Mouse (Mus musculus) heart, postnatal 10 days (tissue): ENCODE results near the gene Igsf21. TPM values are rescaled to one million over a fixed set of nuclear protein-coding genes. Genes with fewer than 3 reads are reported as not detected.

Source experiments
- DNase-seq, 2 experiments: peaks; one replicate each; pipeline ENCODE4 v3.0.0; 2021
- intact Hi-C: fragments of 180-260 bp; cut with DNase I; formaldehyde crosslinking; loops from one replicate; pipeline ENCODE4 v1.15.1; 2025
- total RNA-seq, 2 experiments: library from RNA; stranded (reverse); gene quantifications; 2 replicates each; pipeline ENCODE4 v1.2.3; 2021

The Igsf21 gene
- total RNA-seq, 2 experiments from 2014 or later: 0.25 to 1.0 TPM

DNA sequence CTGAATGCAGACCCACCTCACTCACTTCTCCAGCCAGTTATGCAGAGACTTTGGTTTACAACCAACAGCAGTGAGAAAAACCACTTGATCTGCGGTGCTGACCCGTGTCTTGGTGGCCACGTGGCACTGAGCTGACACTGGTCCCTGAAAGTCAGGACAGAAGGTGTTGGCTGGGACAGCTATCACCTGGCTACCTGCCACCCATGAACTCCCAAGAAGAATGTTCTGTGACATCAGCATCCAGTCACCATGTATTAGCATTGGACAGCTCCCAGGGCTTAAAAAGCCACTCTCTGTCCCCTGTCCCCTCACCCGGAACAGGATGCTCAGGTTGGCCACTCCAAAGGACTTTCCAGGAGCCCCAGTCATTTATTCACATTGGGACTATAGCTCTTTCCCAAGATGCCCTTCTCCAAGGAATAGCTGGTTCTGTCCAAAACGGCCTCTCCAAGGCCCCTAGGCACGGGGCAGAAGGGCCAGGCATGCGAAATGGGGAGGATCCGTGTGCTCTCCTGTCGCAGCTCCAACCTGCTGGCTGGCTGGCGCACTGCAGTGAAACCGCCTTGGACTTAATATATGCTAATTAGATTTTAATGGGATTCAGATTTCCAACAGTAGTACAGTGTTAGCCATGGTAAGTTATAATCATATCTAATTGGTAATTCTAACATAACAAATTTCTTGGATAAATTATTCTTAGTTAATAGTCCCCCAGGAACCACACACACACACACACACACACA, 235.7 kb downstream of the Igsf21 start:
- intact Hi-C loops: no loop called here
- DNase-seq: no peak

DNA sequence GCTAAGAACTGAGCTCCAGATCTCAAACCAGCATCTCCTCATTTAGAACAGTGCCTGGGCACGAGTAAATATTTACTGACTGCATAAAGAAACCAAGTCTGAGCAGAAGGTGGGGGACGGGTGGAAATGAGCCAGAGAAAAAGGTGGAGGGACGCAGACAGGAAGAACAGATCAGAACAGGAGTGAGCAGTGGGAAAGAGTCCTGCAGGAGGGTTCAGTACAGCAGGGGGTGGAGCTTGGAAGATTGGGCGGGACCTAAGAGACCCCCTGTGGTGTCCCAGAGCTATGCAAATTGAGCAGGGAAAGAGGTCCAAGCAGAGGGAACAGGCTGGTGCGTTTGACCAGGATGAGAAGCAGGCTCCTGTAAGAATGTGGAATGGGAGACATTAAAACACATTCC, 241.7 kb downstream of the Igsf21 start:
- DNase-seq: no peak
- intact Hi-C loops: no loop called here

DNA sequence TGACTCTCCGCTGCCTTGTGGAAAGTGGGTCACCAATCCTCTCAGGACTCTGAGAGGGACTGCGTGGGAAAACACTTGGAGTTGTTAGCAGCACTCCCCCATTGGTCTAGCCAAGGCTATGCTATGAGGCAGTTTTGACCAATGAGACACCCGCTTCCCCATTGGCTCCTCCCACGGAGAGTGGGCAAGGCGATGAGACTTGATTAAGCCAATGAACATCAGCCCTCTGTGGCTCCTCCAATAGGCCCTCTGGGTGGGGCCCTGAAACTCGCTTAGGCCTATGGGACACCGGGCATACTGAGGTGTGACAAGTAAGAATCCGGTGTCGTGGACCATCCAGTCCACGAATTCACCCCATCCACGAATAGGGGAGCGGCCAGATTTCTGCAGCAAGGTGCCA, 242.4 kb downstream of the Igsf21 start:
- no peak for DNase-seq
- intact Hi-C loops: no loop called here

DNA sequence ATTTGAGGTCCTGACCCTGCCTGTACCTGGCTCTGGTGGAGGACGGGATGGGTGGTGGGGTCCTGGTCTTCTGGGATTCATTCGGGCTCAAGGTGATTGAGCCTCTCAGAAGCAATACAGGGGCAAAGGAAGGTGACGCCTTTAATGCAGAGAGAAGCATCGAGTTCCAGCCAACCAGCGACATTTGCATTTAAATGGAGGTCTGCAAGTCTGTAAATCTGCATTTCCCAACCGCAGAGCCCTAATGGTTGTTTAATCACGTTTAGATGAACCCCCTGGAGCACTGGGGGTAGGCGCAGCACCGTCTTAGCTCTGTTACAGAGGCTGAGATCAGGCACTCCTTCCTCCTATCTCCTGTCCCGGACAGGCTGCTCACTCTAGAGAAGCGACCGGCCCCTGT, 244.5 kb downstream of the Igsf21 start:
- intact Hi-C loops: no loop called here
- DNase-seq: no peak

DNA sequence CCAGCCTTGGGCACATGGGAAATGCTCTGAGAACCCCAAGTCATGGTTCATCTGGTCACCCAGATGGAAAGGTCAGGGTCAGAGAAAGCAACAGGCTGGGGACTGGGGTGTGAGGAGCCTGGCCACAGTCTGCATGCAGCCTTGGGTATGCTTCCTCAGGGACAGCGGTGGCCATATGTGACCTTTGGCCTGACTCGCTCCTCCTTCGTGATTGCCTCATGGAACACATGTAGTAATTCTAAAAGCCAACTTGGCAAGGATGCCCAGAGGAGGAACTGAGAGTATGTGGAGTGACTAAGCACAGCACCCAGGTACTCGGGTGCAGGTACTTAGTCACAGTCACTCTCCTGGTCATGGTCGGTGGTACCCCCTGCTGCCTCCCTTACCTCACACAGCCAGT, 245.7 kb downstream of the Igsf21 start:
- intact Hi-C loops: no loop called here
- no peak for DNase-seq

DNA sequence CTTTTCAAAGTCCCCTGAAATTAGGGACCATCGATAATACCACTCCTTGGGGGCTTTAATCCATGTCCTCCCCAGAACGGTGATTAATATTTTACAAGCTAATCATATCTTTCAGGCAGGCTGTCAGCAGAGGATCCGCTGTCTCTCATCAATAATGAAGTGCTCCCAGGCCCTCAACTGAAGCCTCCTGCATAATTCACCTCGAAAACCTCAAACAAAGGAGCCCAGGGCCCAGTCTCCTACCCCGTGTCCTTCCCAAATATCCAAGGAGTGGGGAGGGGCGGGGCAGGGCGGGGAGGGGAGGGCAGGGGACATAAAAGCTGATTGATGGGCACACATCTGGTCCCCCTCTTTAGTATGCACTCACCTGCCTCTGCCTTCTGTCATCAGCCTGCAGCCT, 247.6 kb downstream of the Igsf21 start:
- intact Hi-C loops: no loop called here
- DNase-seq: no peak

DNA sequence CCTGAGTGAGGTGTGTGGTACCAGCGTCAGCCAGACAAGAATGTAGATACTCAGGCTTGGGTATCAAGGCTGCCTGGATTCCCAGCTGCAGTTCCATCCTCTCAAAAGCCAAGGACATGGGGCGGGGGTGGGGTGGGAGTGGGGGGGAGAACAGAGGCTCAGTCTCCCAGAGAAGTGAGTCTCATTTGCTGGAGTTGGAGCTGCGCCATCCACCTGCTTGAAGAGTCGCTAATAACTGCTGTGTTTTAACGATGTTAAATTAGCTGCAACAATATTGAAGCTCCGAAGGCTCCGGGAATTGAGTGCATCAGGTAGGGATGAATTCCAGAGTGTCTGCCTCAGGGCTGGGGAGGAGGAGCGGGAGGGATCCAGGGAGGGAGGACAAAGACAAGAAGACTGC, 250.9 kb downstream of the Igsf21 start:
- DNase-seq: no peak
- intact Hi-C loops: no loop called here

DNA sequence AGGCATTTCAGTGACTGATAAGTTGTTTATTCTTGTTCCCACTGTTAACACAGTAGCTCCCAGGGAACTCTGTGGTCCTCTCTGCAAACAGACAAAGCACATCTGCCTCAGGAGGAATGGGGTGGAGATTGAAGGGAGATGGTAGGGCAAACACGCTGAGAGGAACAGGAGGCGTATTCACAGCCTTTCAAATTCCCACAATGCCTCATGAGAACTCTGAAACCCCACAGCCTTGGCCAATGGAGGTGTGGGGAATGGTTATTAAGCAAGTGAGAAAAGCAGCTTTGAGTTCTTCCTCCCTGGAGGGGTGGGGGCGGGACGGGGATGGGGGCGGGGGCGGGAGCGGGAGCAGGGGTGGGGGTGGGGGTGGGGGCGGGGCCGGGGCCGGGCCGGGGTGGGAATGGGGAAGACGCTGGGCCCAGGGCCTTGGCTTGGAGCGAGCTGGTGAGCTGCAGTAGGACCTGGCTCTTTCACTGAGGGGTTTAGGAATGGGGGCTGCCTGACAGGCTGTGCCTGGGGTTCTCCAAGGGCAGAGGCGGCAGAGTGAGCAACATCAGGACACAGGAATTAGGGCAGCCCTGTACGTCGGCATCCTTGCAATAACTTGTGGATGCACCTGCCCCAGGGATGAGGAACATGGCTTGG, 253.4 kb downstream of the Igsf21 start:
- intact Hi-C loops: no loop called here
- no peak for DNase-seq

DNA sequence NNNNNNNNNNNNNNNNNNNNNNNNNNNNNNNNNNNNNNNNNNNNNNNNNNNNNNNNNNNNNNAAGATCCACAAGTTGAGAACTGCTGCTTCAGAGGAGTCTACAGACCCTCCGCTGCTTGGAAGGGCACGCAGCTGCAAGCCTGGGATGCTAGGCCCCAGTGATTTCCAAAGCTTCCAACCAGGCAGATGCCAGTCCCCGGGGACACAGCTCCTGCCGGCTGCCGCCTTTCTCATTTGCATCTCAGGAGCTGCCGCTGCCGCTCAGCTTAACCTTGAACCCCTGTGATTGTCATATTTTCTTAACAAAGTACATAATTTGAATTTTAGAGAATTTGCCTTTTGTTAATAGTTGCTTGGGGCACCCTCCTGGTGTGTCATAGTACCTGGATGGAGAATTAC, 259.7 kb downstream of the Igsf21 start:
- DNase-seq: no peak
- intact Hi-C loops: no loop called here

DNA sequence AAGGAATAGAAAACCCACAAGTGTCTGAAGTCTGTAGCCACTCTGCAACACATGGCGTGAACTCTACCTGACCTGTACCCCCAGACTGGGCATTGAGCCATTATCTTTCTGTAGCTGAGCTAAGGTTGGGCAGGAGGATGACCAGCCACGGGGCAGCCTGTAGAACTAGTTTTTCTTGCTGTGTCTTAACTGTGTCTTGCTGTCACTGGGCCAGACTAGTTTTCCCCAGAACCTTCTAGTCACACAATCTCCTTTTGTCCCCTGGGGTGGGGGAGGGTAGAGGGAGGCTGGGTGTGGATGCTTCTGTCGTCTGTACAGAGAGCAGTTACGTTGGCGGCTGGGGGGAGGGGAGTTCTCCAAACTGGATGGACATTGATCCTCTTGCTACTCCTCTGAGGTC, 267.9 kb downstream of the Igsf21 start:
- DNase-seq: no peak
- intact Hi-C loops: no loop called here

DNA sequence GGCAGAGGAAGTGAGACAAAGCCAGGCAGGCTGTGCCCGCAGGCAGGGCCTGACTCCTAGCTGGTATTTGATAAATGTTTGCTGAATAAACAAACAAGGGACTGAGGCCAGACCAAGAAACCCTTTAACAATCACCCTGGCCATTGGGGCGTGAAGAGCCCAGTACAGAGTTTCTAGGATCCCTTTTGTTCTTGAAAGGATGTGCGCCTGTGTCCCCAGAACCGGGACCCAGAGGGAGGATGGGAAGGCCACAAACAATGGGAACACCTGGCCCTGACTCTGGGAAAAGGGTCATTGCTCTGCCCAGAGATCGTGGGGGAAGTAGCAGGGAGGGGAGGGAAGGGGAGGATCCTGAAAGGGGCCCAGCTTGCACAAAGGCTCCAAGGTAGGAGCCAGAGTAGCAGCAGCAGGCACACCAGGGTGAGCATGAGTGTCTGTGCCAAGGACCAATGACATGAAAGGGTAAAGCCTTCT, 269.2 kb downstream of the Igsf21 start:
- intact Hi-C loops: no loop called here
- no peak for DNase-seq
